Mouse (Mus musculus): ENCODE measurements around the gene Olfr128. TPM values are rescaled to one million over a fixed set of nuclear protein-coding genes. Genes with fewer than 3 reads are reported as not detected.
"Not testable (repeated sequence)": the region's sequence is repeated elsewhere in the genome, so short reads cannot be mapped to it uniquely, and the experiment has no call there.

Gene Olfr128
- total RNA-seq (2022) = not detected

DNA sequence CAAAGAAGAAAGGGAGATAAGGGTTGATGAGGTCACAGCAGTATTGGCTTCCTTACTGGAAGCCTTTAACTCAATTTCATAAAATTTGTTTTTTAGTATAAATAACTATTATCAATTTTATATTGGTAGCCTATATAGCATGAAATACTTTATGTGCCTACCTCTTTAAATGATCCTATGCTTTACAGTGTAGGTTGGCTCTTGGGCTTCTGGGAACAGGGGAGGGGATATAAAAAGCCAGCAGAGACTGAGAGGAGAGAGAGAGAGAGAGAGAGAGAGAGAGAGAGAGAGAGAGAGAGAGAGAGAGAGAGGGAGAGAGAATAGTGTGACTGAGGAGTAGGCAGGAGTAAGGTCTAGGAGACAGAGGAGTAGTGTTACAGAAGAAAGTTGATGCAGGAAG, at the start of gene Olfr128:
Gene Olfr128, plus strand, starts transcription at position 301 of the 400 bp plus-strand sequence.
- DNase-seq (ENCODE audit: low spot score) = no peak

DNA sequence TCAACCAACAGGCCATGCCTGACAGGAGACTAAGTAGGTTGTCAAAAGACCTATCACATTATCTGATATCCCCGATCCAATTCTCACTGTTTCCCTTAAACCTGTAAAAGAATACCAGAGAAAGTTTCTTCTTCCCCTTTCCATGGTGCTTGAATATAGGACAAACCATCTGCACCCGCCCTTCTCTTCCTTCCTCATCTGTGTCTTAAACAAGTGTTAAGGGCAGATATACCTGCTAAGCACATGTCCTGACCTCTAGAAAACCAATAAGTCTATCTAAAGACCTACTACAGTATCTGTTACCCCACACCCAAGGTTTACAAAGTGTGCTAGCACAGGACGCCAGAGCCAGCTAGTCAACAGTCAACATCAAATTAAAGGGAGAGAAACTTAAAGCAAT, 46.5 kb upstream of the Olfr128 start:
- DNase-seq (ENCODE audit: low spot score) = no peak

DNA sequence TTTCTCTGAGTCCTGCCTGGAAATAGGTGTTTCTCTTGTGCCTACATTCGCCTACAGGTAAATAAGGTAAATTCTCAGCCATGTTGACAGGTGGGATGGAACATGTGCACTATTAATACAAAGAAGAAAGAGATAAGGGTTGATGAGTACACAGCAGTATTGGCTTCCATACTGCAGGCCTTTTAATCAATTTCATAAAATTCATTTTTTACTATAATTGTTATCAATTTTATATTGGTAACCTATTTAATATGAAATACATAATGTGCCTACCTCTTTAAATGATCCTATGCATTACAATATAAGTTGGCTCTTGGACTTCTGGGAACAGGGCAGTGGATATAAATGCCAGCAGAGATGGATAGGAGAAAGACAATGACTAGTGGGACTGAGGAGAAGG, 20.2 kb upstream of the Olfr128 start, which contains the start of gene Olfr127:
Gene Olfr127, plus strand, starts transcription at position 301 of the 400 bp plus-strand sequence.
- DNase-seq (ENCODE audit: low spot score) = no peak

DNA sequence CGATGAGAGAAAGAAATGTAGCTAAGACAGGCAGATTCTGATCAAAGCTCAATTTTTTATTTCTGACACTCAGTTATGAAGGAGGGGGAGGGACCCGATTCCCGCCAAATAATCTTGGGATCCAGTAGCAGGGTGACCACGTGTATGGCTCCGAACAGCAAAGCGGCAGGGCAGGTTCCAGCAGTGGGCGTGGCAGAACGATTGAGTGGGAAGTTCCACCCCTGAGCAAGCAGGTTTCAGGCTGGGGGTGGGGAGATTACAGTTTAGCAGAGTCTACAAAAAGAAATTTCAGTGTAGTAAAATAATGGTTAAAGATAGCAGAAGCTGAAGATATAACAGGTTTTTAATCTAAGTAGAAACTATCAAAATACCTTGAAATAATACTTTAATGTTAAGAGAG, 13.5 kb upstream of the Olfr128 start:
- not testable (repeated sequence) for DNase-seq (ENCODE audit: low spot score)

DNA sequence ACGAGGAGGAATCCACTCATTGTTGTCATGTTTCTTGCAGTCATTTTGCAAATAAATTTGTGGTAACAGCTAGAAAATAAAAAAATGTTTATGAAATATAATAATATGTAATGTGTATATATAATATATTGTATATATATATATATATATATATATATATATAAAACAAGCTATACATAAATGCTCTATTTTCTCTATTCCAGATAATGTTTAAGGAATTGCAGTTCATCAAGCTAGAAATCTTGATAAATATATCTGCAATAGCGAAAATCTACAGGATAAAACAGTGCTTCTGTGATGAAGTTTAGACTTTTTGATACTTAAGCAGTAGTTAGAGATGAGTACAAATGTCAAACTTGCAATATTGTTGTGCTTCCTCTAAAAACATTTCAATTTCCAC, 32.6 kb downstream of the Olfr128 start, which contains the start of gene Olfr761:
Gene Olfr761, minus strand, starts transcription at position 101 of the 400 bp plus-strand sequence.
- no peak for DNase-seq (ENCODE audit: low spot score)

DNA sequence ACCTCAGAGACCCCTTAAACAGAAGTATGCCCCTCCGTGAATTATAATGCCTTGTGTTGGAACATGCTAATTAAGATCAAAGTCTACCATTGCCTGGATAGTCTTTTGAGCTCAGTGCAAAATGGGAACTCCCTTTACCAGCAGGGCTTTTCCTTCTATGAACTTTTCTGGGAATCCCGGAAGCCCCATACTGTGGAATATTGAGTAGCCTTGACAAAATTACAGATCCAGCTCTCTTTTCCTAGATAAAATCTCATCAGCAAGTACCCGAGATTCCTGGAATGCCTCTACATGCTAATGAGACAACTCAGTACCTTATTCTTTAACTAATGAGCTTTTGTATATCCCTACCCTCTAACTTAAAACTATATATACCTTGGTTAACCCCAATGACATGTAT, 53.2 kb downstream of the Olfr128 start:
- no peak for DNase-seq (ENCODE audit: low spot score)

Other genes with a start within 250 kb of the Olfr128 start
- gene Olfr119, start 224.0 kb upstream of the Olfr128 start, total RNA-seq (2022) = not detected
- not detected for gene Olfr120, start 198.7 kb upstream of the Olfr128 start, total RNA-seq (2022)
- gene Olfr121, start 171.7 kb upstream of the Olfr128 start, total RNA-seq (2022) = not detected
- gene Olfr122, start 151.9 kb upstream of the Olfr128 start, total RNA-seq (2022) = not detected
- not detected for gene Olfr123, start 127.0 kb upstream of the Olfr128 start, total RNA-seq (2022)
- not detected for gene Olfr124, start 120.7 kb upstream of the Olfr128 start, total RNA-seq (2022)
- not detected for gene Olfr125, start 87.6 kb upstream of the Olfr128 start, total RNA-seq (2022)
- gene Olfr126, start 73.1 kb upstream of the Olfr128 start, total RNA-seq (2022) = not detected
- not detected for gene Olfr127, start 20.1 kb upstream of the Olfr128 start, total RNA-seq (2022)
- not detected for gene Olfr761, start 32.5 kb downstream of the Olfr128 start, total RNA-seq (2022)
- not detected for gene Olfr129, start 139.5 kb downstream of the Olfr128 start, total RNA-seq (2022)
- not detected for gene Olfr130, start 143.4 kb downstream of the Olfr128 start, total RNA-seq (2022)
- not detected for gene Olfr131, start 168.1 kb downstream of the Olfr128 start, total RNA-seq (2022)
- not detected for gene Olfr132, start 214.0 kb downstream of the Olfr128 start, total RNA-seq (2022)
- gene Olfr133, start 224.7 kb downstream of the Olfr128 start, total RNA-seq (2022) = not detected